Mouse (Mus musculus) megakaryocyte, embryonic 14.5 days (primary cell): ENCODE data around the gene Rora. TPM values are rescaled to one million over a fixed set of nuclear protein-coding genes. Genes with fewer than 3 reads are reported as not detected.

Experiments
- H3K27me3 ChIP-seq: replicated peaks from 2 replicates; pipeline ENCODE3; 2012; ENCODE audit warnings: inconsistent platforms
- H3K36me3 ChIP-seq: replicated peaks from 2 replicates; pipeline ENCODE3; 2012; ENCODE audit warnings: low read length, inconsistent platforms, mixed read lengths
- H3K4me1 ChIP-seq: 2 replicates; pipeline ENCODE4 v1.6.1; 2012; ENCODE audit warnings: inconsistent platforms
- H3K4me3 ChIP-seq: replicated peaks from 2 replicates; pipeline ENCODE3; 2012; ENCODE audit warnings: moderate library complexity, mild to moderate bottlenecking, inconsistent platforms
- H3K9me3 ChIP-seq: 2 replicates; pipeline ENCODE4 v1.6.1; 2012; ENCODE audit warnings: inconsistent platforms
- FLI1 ChIP-seq: IDR thresholded peaks from 2 replicates; pipeline ENCODE4 v1.6.1; 2012; ENCODE audit warnings: low read length, inconsistent platforms, mixed read lengths
- GATA1 ChIP-seq: IDR thresholded peaks from 3 replicates; pipeline ENCODE4 v1.6.1; 2012; ENCODE audit warnings: mixed read lengths, low read length, inconsistent platforms, borderline replicate concordance
- polyA plus RNA-seq: library from polyadenylated mRNA; stranded (reverse); fragments of >175 nt; gene quantifications from 2 replicates; pipeline ENCODE4 v1.2.3, GENCODE M21; 2012; ENCODE audit warnings: low replicate concordance; ENCODE audit not compliant: insufficient read depth

The Rora gene
- polyA plus RNA-seq, 1 experiment = 2.5 TPM

DNA sequence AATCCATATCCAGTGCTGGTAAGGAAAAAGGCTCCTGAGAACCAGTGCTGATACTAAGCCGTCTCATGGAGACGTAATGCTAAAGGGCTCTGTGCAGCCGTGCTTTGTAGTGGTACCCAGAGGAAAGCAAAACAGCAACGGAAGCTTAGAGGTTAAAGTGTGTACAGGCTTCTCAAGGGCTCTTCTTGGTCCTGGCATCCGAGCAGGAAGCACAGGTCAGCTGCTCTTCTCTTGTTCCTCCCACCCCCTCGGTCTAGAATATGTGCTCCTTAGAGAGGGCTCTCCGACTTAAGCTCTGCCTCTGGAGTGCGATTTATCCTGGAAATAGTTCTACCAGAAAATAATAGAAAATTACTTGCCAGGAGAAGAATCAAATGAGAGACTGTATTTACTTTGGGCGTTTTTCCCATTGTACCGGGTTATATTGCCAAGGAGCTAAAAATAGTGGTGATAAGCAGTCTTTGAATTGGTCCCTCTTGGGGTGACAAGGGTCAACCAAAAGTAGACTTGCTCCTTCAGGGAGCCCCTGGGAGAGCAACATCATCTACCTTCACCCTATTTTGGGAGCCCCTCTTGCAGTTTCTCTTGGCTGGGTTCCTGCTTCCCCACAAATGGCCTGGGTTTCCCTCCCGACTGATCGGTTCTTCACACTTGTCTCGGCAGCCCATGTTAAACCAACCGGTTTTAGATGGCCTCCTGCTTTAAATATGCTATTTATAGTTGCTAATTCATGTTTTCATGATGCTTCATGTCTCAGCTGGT is 57.5 kb downstream of the Rora start:
- TF ChIP-seq FLI1 (no peak), GATA1 (no peak)
- no peaks in the 10 kb centered on the region for H3K36me3 ChIP-seq
- H3K27me3 ChIP-seq = no peaks in the 10 kb centered on the region
- no peaks in the 10 kb centered on the region for H3K4me1 ChIP-seq
- no peaks in the 10 kb centered on the region for H3K9me3 ChIP-seq
- H3K4me3 ChIP-seq = no peak overlapping the region

DNA sequence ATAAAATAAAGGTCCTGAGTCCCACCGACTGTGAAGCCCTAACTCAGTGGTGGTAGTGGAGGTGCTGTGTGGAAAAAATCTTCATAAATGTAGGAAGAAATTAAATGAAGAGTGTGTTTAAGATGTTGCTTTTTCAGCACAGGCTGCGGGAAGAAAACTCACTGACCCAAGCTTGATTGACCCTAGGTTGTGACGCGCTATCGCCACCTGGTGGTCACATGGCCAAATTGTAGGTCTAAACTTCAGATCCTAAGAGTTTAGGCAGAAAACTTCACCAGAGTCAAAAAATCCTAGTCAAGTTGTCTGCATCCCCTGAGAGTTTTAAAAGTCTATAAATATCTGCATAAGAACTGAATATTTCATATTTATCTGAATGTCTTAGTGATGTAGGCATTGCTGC is 63.4 kb downstream of the Rora start:
- TF ChIP-seq FLI1 (no peak), GATA1 (no peak)

DNA sequence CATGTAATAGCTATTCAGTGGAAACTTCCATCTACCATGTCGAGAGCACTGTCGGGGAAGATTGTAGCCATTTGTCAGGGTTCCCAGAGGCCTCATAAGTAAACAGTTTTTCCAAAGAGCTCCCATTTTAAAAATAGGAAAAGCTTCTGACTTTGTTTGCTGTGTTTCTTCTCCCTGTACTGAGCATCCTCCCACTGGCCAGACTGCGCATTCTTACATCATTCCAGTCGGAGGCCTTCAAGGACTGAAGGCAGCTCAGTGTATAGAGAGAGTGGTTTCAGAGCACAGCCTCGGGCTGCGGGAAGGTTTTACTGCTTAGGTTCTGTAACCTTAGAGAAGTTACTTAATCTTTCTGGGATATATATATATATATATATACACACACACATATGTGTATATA is 64.8 kb downstream of the Rora start:
- Histone ChIP-seq H3K27me3 (no peaks in the 10 kb centered on the region), H3K4me3 (no peak overlapping the region), H3K9me3 (peaks cover 7% of the 10 kb centered on the region), H3K36me3 (no peaks in the 10 kb centered on the region), H3K4me1 (no peaks in the 10 kb centered on the region)
- TF ChIP-seq FLI1 (no peak), GATA1 (no peak)

More for the DNA sequence above, 63.4 kb downstream of the Rora start:
- H3K4me3 ChIP-seq = no peak overlapping the region
- no peaks in the 10 kb centered on the region for H3K36me3 ChIP-seq
- no peaks in the 10 kb centered on the region for H3K4me1 ChIP-seq
- H3K9me3 ChIP-seq = peaks cover 6% of the 10 kb centered on the region
- H3K27me3 ChIP-seq = no peaks in the 10 kb centered on the region

DNA sequence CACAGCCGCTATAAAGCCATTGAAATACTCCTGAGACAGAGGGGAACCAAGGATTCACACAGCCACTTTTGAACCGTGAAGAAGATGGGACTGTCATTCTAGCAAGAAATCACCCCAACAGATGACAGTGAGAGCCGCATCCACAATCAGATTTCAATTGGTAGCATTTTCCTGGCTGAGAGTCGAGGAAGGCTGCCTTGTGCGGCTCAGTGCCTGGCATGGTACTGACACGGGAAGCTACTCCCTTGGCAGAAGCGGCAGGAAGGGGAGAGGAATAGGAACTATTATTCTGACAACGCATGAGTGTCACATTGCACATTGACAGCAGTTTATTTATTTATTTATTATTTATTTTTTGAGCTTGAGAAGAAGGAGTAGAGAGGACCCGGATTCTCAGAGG is 65.7 kb downstream of the Rora start:
- H3K4me3 ChIP-seq = no peak overlapping the region
- no peaks in the 10 kb centered on the region for H3K36me3 ChIP-seq
- H3K9me3 ChIP-seq = peaks cover 7% of the 10 kb centered on the region
- no peak for TF ChIP-seq GATA1
- no peak for TF ChIP-seq FLI1
- H3K4me1 ChIP-seq = no peaks in the 10 kb centered on the region
- H3K27me3 ChIP-seq = no peaks in the 10 kb centered on the region

DNA sequence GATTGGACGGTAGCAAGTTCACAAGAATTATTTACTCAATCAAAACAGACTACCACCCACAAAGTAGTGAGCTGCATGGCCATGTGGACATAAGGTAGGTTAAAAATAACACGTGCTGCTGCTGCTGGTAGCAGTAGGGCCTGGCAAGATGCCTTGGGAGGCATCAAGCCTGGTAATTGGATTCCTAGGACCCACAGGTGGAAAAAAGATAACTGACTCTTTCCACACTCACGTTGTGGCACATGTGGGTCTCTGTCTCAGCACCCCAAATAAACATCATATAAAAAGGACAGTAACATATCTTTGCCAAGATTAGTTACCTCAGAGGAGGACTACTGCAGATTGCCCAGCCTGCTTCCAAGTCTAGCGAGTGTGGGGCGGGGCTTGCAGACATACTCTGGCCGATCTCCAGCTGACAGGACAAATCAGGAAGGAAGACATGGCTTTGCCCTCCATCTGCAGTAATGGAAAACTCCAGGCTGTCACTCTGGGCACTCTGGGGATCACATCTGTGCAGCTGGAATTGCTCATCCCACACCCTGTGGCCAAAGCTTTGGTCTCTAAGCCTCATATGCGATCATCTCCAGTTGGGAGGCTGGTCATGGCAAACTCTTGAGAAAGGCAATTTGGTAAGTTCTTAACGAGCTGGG is 71.2 kb downstream of the Rora start:
- Histone ChIP-seq H3K9me3 (peaks cover 21% of the 10 kb centered on the region), H3K4me3 (no peak overlapping the region), H3K4me1 (no peaks in the 10 kb centered on the region), H3K27me3 (no peaks in the 10 kb centered on the region), H3K36me3 (no peaks in the 10 kb centered on the region)
- no peak for TF ChIP-seq FLI1
- no peak for TF ChIP-seq GATA1

DNA sequence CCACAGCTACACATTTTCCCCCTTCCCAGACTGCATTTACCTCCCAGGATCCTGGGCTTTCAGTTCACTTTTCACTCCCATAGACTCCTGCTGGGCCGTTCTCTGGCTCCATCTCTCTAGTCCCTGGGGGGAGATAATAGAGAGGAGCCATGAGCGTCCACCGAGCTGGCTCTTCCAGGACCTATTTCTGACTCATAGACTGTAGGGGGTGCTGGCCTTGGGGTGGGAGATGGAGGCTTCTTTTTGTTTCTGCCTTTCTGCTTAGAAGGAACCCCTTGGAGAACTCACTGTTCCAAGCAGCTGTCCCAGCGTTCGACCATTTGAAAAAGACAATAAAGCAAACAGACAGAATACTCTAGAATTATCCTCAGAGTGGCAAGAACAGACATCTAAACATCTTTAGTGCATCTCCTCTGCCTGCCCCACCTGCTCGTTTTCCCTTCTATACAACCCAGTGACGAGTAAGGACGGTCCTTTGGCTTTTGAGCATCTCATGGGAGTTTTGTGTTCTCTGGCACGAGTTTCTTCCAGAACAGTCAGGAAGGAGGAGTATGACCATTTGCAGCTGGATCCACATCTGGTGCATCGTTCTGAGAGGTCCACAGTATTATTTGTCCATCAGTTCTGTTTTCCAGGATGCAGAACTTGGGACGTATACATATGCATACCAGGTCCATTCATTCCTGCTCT is 73.7 kb downstream of the Rora start:
- Histone ChIP-seq H3K4me3 (no peak overlapping the region), H3K27me3 (no peaks in the 10 kb centered on the region), H3K36me3 (no peaks in the 10 kb centered on the region), H3K4me1 (no peaks in the 10 kb centered on the region), H3K9me3 (peaks cover 29% of the 10 kb centered on the region)
- TF ChIP-seq FLI1 (no peak), GATA1 (no peak)

DNA sequence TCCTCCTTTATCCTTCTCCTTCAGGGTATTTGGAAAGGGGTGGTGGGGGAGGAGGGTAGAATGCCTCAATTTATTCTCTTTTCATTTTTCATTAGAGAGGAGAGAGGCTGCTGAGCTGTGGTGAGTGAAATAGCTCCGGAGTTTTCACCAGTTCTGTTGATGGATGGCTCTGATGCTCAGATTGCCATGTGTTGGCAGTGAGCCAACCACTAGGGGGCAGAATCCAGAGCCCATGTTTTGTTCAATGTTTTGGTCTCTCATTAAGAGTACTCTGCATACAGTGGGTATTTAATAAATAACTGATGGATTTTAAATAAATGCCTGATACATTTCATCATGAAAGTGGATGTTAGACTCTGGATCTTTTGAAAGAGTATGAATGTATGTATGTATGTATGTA is 77.9 kb downstream of the Rora start:
- H3K27me3 ChIP-seq = no peaks in the 10 kb centered on the region
- H3K9me3 ChIP-seq = peaks cover 20% of the 10 kb centered on the region
- no peaks in the 10 kb centered on the region for H3K4me1 ChIP-seq
- H3K36me3 ChIP-seq = no peaks in the 10 kb centered on the region
- H3K4me3 ChIP-seq = no peak overlapping the region
- TF ChIP-seq FLI1 (no peak), GATA1 (no peak)

DNA sequence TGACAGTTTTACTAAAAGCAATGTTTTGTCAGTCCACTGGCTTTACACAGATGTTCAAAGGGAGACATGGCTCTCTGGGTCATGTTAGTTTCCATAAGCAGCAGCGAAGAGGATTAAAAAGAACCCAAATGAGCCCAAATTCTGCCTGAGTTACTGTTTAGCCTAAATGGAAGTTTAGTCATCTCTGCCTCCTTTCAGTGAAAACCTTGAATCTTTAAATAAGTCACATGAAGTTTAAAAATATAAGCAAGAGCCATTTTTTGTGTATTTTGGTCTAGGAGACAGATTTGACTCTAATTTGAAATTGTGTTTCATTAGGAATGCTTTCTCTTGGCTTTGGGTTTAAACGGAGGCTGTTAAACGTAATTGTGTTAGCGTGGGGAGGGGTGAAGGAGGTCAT is 79.3 kb downstream of the Rora start:
- no peaks in the 10 kb centered on the region for H3K4me1 ChIP-seq
- H3K9me3 ChIP-seq = peaks cover 18% of the 10 kb centered on the region
- TF ChIP-seq GATA1 = no peak
- no peak for TF ChIP-seq FLI1
- H3K27me3 ChIP-seq = no peaks in the 10 kb centered on the region
- no peaks in the 10 kb centered on the region for H3K36me3 ChIP-seq
- no peak overlapping the region for H3K4me3 ChIP-seq

DNA sequence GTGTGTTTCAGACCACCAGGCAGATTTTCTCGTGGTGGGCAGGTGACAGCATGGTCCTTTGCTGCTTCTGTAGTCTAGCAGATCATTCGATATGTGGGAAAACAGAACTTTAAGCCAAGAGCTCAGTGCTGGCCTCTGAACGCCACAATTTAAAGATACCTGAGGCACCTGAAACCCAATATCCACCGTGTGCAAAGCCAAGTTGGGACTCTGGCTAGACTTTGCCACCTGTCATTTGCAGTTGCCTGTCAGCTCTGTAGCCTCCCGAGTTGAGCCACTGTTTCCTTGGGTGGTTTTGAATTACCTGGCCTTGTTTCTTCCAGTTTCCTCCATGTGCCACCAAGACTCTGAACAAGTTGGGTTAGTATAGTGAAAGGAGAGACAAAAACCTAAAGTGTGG is 82.3 kb downstream of the Rora start:
- no peaks in the 10 kb centered on the region for H3K27me3 ChIP-seq
- peaks cover 9% of the 10 kb centered on the region for H3K9me3 ChIP-seq
- no peaks in the 10 kb centered on the region for H3K36me3 ChIP-seq
- H3K4me3 ChIP-seq = no peak overlapping the region
- no peak for TF ChIP-seq FLI1
- no peaks in the 10 kb centered on the region for H3K4me1 ChIP-seq

DNA sequence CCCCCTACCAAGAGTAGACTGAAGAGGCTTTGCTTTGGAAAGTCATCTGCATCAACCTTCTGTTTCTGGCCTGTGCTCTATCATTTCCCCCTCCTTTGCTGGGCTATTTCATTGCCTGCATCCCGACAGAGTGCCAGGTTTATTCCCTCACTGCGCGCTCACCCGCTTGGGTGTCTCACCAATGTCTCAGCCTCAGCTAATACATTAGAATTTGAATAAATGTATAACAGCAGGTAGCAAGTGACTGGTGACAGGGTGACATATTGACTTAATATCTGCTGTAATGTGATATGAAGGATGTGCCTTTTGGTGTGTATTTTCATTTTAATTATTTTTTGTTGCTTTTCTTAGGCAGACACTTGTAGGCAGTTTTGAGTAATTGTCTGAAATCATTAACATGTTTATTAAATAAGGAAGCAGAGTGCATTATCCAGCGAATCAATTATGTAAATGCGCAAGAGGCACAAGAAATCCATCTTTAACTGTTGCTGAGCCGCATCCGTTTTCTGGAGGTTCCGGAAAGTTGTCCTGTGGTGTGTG is 83.7 kb downstream of the Rora start:
- Histone ChIP-seq H3K9me3 (peaks cover 3% of the 10 kb centered on the region), H3K4me1 (no peaks in the 10 kb centered on the region), H3K4me3 (no peak overlapping the region), H3K36me3 (no peaks in the 10 kb centered on the region), H3K27me3 (no peaks in the 10 kb centered on the region)
- TF ChIP-seq GATA1 = no peak
- TF ChIP-seq FLI1 = no peak
